Mouse (Mus musculus) intestine, embryonic 15.5 days (tissue): ENCODE results near the gene Katna1. TPM values are rescaled to one million over a fixed set of nuclear protein-coding genes. Genes with fewer than 3 reads are reported as not detected.

Experiments used
- ATAC-seq: fragments of 200-750 bp; cut with Nextera tagmentation; 2 replicates; pipeline ENCODE4 v1.8.0; 2017; ENCODE audit warnings: moderate TSS enrichment, moderate library complexity
- H3K27ac ChIP-seq: fragments of 300-500 bp; sonication (generic); 2 replicates; pipeline ENCODE4 v1.5.1; 2015; ENCODE audit warnings: mild to moderate bottlenecking, inconsistent platforms
- H3K27me3 ChIP-seq: fragments of 300-500 bp; sonication (generic); replicated peaks from 2 replicates; pipeline ENCODE4 v1.6.1; 2015; ENCODE audit warnings: inconsistent platforms
- H3K36me3 ChIP-seq: fragments of 300-500 bp; sonication (generic); 2 replicates; pipeline ENCODE4 v1.6.1; 2015; ENCODE audit warnings: inconsistent platforms
- H3K4me1 ChIP-seq: fragments of 300-500 bp; sonication (generic); replicated peaks from 2 replicates; pipeline ENCODE4 v1.6.1; 2015; ENCODE audit warnings: inconsistent platforms
- H3K4me2 ChIP-seq: fragments of 300-500 bp; sonication (generic); replicated peaks from 2 replicates; pipeline ENCODE4 v1.6.1; 2015; ENCODE audit warnings: mild to moderate bottlenecking, inconsistent platforms
- H3K4me3 ChIP-seq: fragments of 300-500 bp; sonication (generic); replicated peaks from 2 replicates; pipeline ENCODE4 v1.5.1; 2015; ENCODE audit warnings: inconsistent platforms
- H3K9ac ChIP-seq: fragments of 300-500 bp; sonication (generic); 2 replicates; pipeline ENCODE4 v1.6.1; 2015; ENCODE audit warnings: inconsistent platforms
- H3K9me3 ChIP-seq: fragments of 300-500 bp; sonication (generic); 2 replicates; pipeline ENCODE4 v1.6.1; 2016; ENCODE audit warnings: inconsistent platforms
- WGBS: fragments of 180-500 bp; shearing (Covaris S2); methylation state at CpG from one replicate; pipeline ENCODE4 v1.1.7; 2015; 5-methylcytosine and 5-hydroxymethylcytosine counted together
- polyA plus RNA-seq: library from polyadenylated mRNA; unstranded; fragments of >200 nt; fragmentation: Nextera tagmentation; extraction: Ambion mirVana; gene quantifications from 2 replicates; pipeline ENCODE4 v1.2.1, GENCODE M21; 2015

Gene Katna1
- 52.6 and 57.9 TPM in 2 replicates for polyA plus RNA-seq

DNA sequence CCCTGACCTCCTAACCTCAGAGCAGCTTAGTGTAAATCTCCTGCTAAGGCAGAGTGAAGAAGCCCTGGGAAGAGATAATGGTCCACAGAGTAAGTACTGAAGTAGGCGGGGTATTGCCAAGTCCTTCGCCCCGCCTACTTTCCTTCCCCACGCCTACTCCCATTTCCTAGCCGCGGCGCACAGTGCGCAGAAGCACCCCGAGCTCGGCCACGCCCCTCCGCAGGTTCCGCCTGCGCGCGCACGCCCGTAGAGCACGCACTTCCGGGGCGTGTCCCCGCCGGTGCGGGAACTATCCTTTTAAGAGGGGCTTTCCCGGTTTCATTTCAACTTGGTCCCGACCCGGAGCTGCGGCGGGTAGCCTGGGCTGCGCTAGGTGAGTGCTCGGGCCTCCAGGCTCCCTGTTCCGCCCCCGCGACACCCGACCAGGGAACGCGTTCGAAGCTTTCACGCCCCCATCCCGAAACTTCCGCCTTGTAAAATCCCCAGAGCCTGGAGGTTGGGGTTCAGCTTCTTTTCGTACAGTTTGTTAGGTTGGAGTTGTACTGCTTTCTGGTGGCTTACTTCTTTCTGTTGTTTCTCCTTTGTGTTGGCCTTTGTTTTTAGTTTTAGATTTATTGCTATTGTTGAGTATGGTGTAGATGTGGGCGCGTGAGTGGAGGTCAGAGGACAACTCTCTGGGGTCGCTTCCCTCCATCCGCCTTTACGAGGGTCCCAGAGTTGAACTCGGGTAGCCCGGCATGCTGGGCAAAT lies at the start of gene Katna1:
Katna1 (plus strand) TSS at position 250 of the 750 bp plus-strand sequence.
- peak; percentile 99 for ATAC-seq
- Histone ChIP-seq H3K9ac (peak within 1 kb of the TSS; percentile 80), H3K27ac (peak within 1 kb of the TSS; percentile 72), H3K27me3 (no peaks in the 10 kb centered on the region), H3K4me3 (peak within 1 kb of the TSS; percentile 81), H3K36me3 (no peaks in the 10 kb centered on the region), H3K4me1 (peaks cover 4% of the 10 kb centered on the region; the same call in 1 of the 2 replicates), H3K9me3 (no peaks in the 10 kb centered on the region), H3K4me2 (peak within 1 kb of the TSS; percentile 75)
- under 1% methylated on average over 49 of the region's 49 CpGs for WGBS

DNA sequence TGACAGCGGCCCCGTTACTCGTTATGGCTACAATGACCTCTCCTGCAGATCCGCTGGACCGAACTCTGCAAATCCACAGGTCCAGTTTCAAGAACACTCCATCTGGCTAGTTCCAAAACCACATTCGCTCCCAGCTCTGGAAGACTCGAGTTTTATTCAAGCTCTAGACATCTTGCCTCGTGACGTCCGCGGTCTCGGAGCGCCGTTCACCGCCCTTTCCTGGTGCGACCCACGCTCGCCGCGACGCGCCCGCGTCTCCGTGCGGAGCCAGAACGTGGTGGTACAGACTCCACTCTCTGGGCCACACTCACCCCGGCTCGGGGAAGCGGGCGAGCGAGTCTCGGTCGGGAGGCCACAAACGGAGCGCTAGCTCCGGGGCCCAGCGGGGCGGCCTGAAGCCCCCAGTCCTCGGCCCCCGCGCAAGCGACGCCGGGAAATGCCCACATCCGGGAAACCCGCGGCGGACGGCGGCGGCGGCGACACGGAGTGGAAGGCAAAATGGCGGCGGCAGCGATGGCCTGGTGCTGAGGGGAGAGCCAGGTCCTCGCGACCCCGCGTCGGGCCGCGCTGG lies 45.0 kb upstream of the Katna1 start, which contains the start of the genes Pcmt1 and Lats1:
Pcmt1 (minus strand) TSS at position 406 of the 571 bp plus-strand sequence.
Lats1 (plus strand) TSS at position 484 of the 571 bp plus-strand sequence.
- peak; percentile 93 for ATAC-seq
- H3K27me3 ChIP-seq: no peaks in the 10 kb centered on the region
- H3K27ac ChIP-seq: peak within 1 kb of the TSS; percentile 98
- H3K9ac ChIP-seq: peak within 1 kb of the TSS; percentile 99
- H3K36me3 ChIP-seq: peaks cover 20% of the 10 kb centered on the region
- peaks cover 16% of the 10 kb centered on the region for H3K4me1 ChIP-seq
- peak within 1 kb of the TSS; percentile 98 for H3K4me3 ChIP-seq
- under 1% methylated on average over 65 of the region's 65 CpGs for WGBS
- peak within 1 kb of the TSS; percentile 64 for H3K4me2 ChIP-seq
- no peaks in the 10 kb centered on the region for H3K9me3 ChIP-seq

DNA sequence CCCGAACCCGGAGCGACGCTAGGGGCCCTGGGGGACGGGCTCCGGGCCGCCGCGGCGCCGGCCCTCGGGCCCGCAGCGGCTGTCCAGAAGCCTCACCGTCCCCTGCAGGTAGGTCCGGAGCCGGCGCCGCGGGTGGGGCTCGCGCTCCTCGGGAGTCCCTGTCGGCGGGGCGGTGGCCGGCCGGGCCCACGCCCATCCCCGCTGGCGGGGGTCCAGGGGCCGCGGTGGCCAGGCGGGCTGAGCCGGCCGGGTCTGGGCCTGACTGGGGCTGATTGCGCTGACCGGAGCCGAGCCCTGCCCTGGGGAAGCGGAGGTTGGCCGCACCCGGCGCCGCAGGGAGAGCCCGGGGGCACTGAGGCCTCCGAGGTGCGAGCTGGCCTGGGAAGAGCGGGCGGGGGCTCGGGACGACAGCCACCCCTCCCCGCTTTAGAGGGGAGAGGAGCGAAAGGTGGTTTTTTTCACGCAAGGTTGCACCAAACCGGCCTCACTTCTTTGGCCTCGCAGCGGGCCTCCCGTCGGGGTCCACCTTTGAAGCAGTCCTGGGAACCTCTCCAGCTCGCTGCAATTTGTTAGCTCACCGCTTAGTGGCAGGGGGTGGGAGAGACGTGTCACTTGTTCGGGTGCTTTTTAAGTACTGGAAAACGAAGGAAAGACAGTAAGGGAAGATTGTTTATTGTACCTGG lies 44.3 kb upstream of the Katna1 start:
- Histone ChIP-seq H3K27ac (peak overlapping the region; percentile 98), H3K9me3 (no peaks in the 10 kb centered on the region), H3K4me2 (peak overlapping the region; percentile 64), H3K9ac (peak overlapping the region; percentile 99), H3K36me3 (peaks cover 15% of the 10 kb centered on the region), H3K27me3 (no peaks in the 10 kb centered on the region), H3K4me3 (peak overlapping the region; percentile 98), H3K4me1 (peaks cover 16% of the 10 kb centered on the region)
- under 1% methylated on average over 64 of the region's 64 CpGs for WGBS
- peak; percentile 90 for ATAC-seq

DNA sequence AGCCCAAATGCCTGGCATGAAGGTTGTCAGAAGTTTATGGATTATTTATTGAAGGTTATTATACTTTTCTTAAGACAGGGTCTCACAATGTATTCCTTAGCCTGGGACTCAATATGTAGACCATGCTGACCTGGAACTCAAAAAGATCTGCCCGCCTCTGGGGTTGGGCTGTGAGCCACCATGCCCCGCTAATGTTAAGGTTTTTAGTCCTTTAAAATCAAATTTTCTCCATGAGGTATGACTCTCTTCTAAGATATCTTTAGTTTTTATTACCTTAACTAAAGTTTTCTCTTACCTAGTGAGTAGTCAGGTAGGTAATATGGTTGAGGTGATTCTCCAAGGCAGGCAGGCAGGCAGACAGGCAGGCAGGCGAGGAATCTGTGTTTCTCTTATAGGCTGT lies 43.6 kb upstream of the Katna1 start:
- WGBS: 47% methylated on average over 3 of the region's 3 CpGs
- no peaks in the 10 kb centered on the region for H3K27me3 ChIP-seq
- 0 out of 2 replicates have a peak overlapping the region, but pooled peaks have one; percentile 98 for H3K27ac ChIP-seq
- H3K36me3 ChIP-seq: peaks cover 8% of the 10 kb centered on the region
- peak overlapping the region; percentile 98 for H3K4me3 ChIP-seq
- H3K9ac ChIP-seq: peak overlapping the region; percentile 99
- peaks cover 16% of the 10 kb centered on the region for H3K4me1 ChIP-seq
- H3K4me2 ChIP-seq: peak overlapping the region; percentile 64
- no peak for ATAC-seq
- no peaks in the 10 kb centered on the region for H3K9me3 ChIP-seq

DNA sequence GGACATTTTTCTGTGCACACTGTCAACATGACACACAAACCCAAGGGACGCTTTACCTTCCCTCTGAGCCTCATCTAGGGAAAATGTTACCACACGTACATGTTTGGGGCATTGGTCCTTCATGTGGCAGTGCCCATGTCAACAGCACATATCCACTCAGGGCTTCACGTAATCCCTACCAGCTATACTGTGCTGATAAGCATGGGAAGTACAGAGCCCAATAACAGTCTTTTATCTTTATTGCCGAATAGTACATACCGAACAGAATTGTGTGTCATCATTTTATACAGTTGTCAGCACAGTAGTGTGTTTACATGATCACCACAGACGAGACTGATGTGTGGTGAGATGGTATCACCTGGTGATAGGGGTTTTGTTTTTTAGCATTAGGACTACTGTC lies 38.9 kb upstream of the Katna1 start:
- H3K9me3 ChIP-seq: no peaks in the 10 kb centered on the region
- 72% methylated on average over 6 of the region's 6 CpGs for WGBS
- peaks cover 10% of the 10 kb centered on the region for H3K4me1 ChIP-seq
- no peak overlapping the region for H3K4me2 ChIP-seq
- no peak overlapping the region for H3K4me3 ChIP-seq
- no peaks in the 10 kb centered on the region for H3K27me3 ChIP-seq
- ATAC-seq: peak; percentile 13; the same call in 1 of the 2 replicates
- H3K36me3 ChIP-seq: peaks cover 7% of the 10 kb centered on the region; the same call in 1 of the 2 replicates
- H3K9ac ChIP-seq: no peak overlapping the region
- H3K27ac ChIP-seq: no peak overlapping the region

DNA sequence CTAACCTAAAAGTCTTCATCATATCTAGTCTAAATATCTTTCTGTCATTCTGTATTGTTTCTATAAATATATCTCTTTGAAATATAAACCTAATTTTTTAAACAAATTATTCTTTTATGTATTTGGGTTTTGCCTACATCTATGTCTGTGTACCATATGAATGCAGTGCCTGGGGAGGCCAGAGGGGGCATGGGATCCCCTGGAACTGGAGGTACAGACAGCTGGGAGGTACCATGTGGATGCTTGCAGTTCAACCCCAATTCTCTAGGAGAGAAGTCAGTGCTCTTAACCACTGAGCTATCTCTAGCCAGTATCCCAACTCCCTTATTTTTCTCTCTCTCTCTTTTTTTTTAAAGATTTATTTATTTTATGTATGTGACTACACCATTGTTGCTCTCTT lies 30.5 kb upstream of the Katna1 start:
- no peak overlapping the region for H3K27ac ChIP-seq
- ATAC-seq: no peak
- peaks cover 36% of the 10 kb centered on the region for H3K36me3 ChIP-seq
- H3K27me3 ChIP-seq: no peaks in the 10 kb centered on the region
- H3K9ac ChIP-seq: no peak overlapping the region
- no peaks in the 10 kb centered on the region for H3K9me3 ChIP-seq
- no peaks in the 10 kb centered on the region for H3K4me1 ChIP-seq
- H3K4me2 ChIP-seq: no peak overlapping the region
- no peak overlapping the region for H3K4me3 ChIP-seq

DNA sequence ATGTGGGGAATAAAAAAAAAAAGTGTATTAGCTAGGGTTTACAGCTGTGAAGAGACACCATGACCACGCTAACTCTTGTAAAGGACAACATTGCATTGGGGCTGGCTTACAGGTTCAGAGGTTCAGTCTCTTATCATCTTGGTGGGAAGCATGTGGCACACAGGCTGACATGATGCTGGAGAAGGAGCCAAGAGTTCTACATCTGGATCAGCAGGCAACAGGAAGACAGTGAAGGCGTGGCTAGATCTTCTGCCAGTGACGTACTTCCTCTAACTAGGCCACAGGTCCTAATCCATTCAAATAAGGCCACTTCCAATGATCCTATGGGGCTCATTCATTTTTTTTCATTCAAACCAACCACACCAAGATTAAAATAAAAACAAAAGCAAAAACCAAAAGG lies 25.7 kb upstream of the Katna1 start:
- Histone ChIP-seq H3K4me2 (no peak overlapping the region), H3K36me3 (peaks cover 31% of the 10 kb centered on the region)

DNA sequence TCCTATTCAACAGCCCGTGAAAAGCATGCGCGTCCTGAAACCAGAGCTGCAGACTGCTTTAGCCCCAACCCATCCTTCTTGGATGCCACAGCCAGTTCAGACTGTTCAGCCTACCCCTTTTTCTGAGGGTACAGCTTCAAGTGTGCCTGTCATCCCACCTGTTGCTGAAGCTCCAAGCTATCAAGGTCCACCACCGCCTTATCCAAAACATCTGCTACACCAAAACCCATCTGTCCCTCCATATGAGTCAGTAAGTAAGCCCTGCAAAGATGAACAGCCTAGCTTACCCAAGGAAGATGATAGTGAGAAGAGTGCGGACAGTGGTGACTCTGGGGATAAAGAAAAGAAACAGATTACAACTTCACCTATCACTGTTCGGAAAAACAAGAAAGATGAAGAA lies 23.2 kb upstream of the Katna1 start:
- peaks cover 31% of the 10 kb centered on the region for H3K36me3 ChIP-seq
- 94% methylated on average over 6 of the region's 6 CpGs for WGBS
- no peak overlapping the region for H3K4me3 ChIP-seq
- H3K4me2 ChIP-seq: no peak overlapping the region
- no peaks in the 10 kb centered on the region for H3K9me3 ChIP-seq
- no peak for ATAC-seq
- no peaks in the 10 kb centered on the region for H3K27me3 ChIP-seq
- H3K9ac ChIP-seq: no peak overlapping the region
- H3K4me1 ChIP-seq: no peaks in the 10 kb centered on the region
- no peak overlapping the region for H3K27ac ChIP-seq

More for the DNA sequence above, 25.7 kb upstream of the Katna1 start:
- no peaks in the 10 kb centered on the region for H3K9me3 ChIP-seq
- no peak overlapping the region for H3K9ac ChIP-seq
- no peaks in the 10 kb centered on the region for H3K27me3 ChIP-seq
- no peaks in the 10 kb centered on the region for H3K4me1 ChIP-seq
- no peak overlapping the region for H3K4me3 ChIP-seq
- no peak for ATAC-seq
- no peak overlapping the region for H3K27ac ChIP-seq
- WGBS: 88% methylated on average over 3 of the region's 3 CpGs

DNA sequence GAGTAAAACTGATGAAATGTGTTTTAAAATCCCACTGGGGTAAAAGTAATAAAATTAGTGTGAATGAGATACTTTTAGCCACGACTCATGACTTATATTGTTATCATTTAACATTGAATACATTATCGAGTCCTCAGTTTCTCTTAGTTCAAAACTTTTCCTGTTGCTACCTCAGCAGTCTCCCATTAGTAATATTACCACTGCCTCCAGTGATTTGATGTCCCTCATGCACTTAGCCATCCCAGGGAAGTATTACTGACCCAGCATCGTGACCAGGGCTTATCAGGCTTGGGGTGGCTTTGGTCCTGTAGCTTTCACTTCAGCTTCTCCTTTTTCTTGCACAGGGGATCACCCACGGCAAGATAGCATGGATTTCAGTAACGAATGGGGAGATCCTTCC lies 15.7 kb upstream of the Katna1 start:
- Histone ChIP-seq H3K4me2 (no peak overlapping the region), H3K36me3 (peaks cover 25% of the 10 kb centered on the region), H3K27ac (no peak overlapping the region), H3K27me3 (no peaks in the 10 kb centered on the region), H3K9me3 (no peaks in the 10 kb centered on the region), H3K4me3 (no peak overlapping the region), H3K9ac (no peak overlapping the region), H3K4me1 (no peaks in the 10 kb centered on the region)
- 92% methylated on average over 5 of the region's 5 CpGs for WGBS
- no peak for ATAC-seq

DNA sequence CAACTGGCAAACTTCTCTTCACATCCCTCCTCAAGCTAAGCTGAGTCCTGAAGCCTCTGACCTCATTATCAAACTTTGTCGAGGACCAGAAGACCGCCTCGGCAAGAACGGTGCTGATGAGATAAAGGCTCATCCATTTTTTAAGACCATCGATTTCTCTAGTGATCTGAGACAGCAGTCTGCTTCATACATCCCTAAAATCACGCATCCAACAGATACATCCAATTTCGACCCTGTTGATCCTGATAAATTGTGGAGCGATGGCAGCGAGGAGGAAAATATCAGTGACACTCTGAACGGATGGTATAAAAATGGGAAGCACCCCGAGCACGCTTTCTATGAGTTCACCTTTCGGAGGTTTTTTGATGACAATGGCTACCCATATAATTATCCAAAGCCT lies 13.3 kb upstream of the Katna1 start:
- peaks cover 26% of the 10 kb centered on the region for H3K36me3 ChIP-seq
- no peak overlapping the region for H3K27ac ChIP-seq
- 95% methylated on average over 13 of the region's 13 CpGs for WGBS

DNA sequence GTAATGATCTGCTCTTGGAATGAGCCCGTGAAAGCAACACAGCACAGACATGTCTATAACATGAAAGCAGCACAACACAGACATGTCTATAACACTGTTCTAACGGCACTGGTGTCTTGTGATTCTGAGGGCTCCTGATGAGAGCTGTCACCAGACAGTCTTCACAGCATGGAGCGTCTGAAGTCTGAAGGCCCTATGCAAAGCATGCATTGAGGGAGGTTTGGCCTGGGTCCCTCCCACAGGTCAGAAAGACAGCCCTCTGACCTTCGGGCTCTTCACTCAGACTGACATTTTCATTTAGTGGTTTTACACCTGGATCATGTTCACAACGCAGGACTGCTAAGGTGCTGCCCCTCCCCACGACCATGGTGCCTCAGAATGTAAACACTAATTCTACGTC lies 10.7 kb upstream of the Katna1 start:
- Histone ChIP-seq H3K4me1 (no peaks in the 10 kb centered on the region), H3K9ac (no peak overlapping the region), H3K9me3 (no peaks in the 10 kb centered on the region), H3K4me3 (no peak overlapping the region), H3K27ac (no peak overlapping the region), H3K36me3 (peaks cover 15% of the 10 kb centered on the region; the same call in 1 of the 2 replicates), H3K4me2 (no peak overlapping the region), H3K27me3 (no peaks in the 10 kb centered on the region)
- no peak for ATAC-seq
- WGBS: 67% methylated on average over 7 of the region's 7 CpGs

More for the DNA sequence above, 13.3 kb upstream of the Katna1 start:
- Histone ChIP-seq H3K4me3 (no peak overlapping the region), H3K9ac (no peak overlapping the region), H3K4me2 (no peak overlapping the region), H3K9me3 (no peaks in the 10 kb centered on the region), H3K4me1 (no peaks in the 10 kb centered on the region), H3K27me3 (no peaks in the 10 kb centered on the region)
- ATAC-seq: no peak

DNA sequence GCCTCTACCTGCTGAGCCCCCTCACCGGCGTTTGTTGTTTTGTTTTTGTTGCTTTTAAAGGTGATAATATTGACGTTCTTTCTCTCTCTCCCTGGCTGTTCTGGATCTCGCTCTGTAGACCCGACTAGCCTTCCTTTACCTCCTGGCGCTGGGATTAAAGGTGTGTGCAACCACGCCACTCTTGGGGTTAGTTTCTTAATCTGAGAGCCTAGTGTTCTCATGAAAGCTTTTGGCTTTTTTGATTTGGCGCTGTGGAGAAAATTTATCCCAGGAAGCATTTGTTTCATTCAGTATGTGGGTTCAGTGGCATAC lies 657 bp downstream of the Katna1 start:
- H3K4me2 ChIP-seq: peak overlapping the region; percentile 75
- no peaks in the 10 kb centered on the region for H3K36me3 ChIP-seq
- no peaks in the 10 kb centered on the region for H3K27me3 ChIP-seq
- peak overlapping the region; percentile 80 for H3K9ac ChIP-seq
- H3K9me3 ChIP-seq: no peaks in the 10 kb centered on the region
- H3K27ac ChIP-seq: peak overlapping the region; percentile 72; the same call in 1 of the 2 replicates
- no peak for ATAC-seq
- peaks cover 4% of the 10 kb centered on the region; the same call in 1 of the 2 replicates for H3K4me1 ChIP-seq
- WGBS: under 1% methylated on average over 8 of the region's 8 CpGs
- peak overlapping the region; percentile 81 for H3K4me3 ChIP-seq
